Mouse (Mus musculus) intestine, embryonic 15.5 days (tissue): ENCODE results near the gene Celsr3. TPM values are rescaled to one million over a fixed set of nuclear protein-coding genes. Genes with fewer than 3 reads are reported as not detected.

ENCODE experiments used
- ATAC-seq: fragments of 200-750 bp; cut with Nextera tagmentation; 2 replicates; pipeline ENCODE4 v1.8.0; 2017; ENCODE audit warnings: moderate TSS enrichment, moderate library complexity
- H3K27ac ChIP-seq: fragments of 300-500 bp; sonication (generic); 2 replicates; pipeline ENCODE4 v1.5.1; 2015; ENCODE audit warnings: mild to moderate bottlenecking, inconsistent platforms
- H3K27me3 ChIP-seq: fragments of 300-500 bp; sonication (generic); replicated peaks from 2 replicates; pipeline ENCODE4 v1.6.1; 2015; ENCODE audit warnings: inconsistent platforms
- H3K36me3 ChIP-seq: fragments of 300-500 bp; sonication (generic); 2 replicates; pipeline ENCODE4 v1.6.1; 2015; ENCODE audit warnings: inconsistent platforms
- H3K4me1 ChIP-seq: fragments of 300-500 bp; sonication (generic); replicated peaks from 2 replicates; pipeline ENCODE4 v1.6.1; 2015; ENCODE audit warnings: inconsistent platforms
- H3K4me2 ChIP-seq: fragments of 300-500 bp; sonication (generic); replicated peaks from 2 replicates; pipeline ENCODE4 v1.6.1; 2015; ENCODE audit warnings: mild to moderate bottlenecking, inconsistent platforms
- H3K4me3 ChIP-seq: fragments of 300-500 bp; sonication (generic); replicated peaks from 2 replicates; pipeline ENCODE4 v1.5.1; 2015; ENCODE audit warnings: inconsistent platforms
- H3K9ac ChIP-seq: fragments of 300-500 bp; sonication (generic); 2 replicates; pipeline ENCODE4 v1.6.1; 2015; ENCODE audit warnings: inconsistent platforms
- H3K9me3 ChIP-seq: fragments of 300-500 bp; sonication (generic); 2 replicates; pipeline ENCODE4 v1.6.1; 2016; ENCODE audit warnings: inconsistent platforms
- WGBS: fragments of 180-500 bp; shearing (Covaris S2); methylation state at CpG from one replicate; pipeline ENCODE4 v1.1.7; 2015; 5-methylcytosine and 5-hydroxymethylcytosine counted together
- polyA plus RNA-seq: library from polyadenylated mRNA; unstranded; fragments of >200 nt; fragmentation: Nextera tagmentation; extraction: Ambion mirVana; gene quantifications from 2 replicates; pipeline ENCODE4 v1.2.1, GENCODE M21; 2015

Gene Celsr3
- polyA plus RNA-seq, 1 experiment from 2014 or later, result 0.64 TPM

GRCm38 (mm10) chr9:108792307-108792706, 33.8 kb upstream of the Celsr3 start:
- H3K4me3 ChIP-seq, result no peak overlapping the region
- peaks cover 36% of the 10 kb centered on the region for H3K4me1 ChIP-seq
- H3K27ac ChIP-seq, result no peak overlapping the region
- no peak overlapping the region for H3K9ac ChIP-seq
- no peaks in the 10 kb centered on the region for H3K9me3 ChIP-seq
- H3K27me3 ChIP-seq, result no peaks in the 10 kb centered on the region
- H3K36me3 ChIP-seq, result peaks cover 13% of the 10 kb centered on the region
- WGBS, result 74% methylated on average over 1 of the region's 1 CpGs
- ATAC-seq, result no peak
- H3K4me2 ChIP-seq, result no peak overlapping the region

- Histone ChIP-seq H3K4me2 (no peak overlapping the region), H3K4me3 (no peak overlapping the region), H3K9ac (no peak overlapping the region), H3K27me3 (no peaks in the 10 kb centered on the region), H3K36me3 (peaks cover 18% of the 10 kb centered on the region), H3K4me1 (peaks cover 36% of the 10 kb centered on the region), H3K9me3 (no peaks in the 10 kb centered on the region), H3K27ac (no peak overlapping the region)
- no peak for ATAC-seq
- 47% methylated on average over 3 of the region's 3 CpGs for WGBS
These were observed 33.4 kb upstream of the Celsr3 start for GRCm38 (mm10) chr9:108792730-108793129.

- H3K4me3 ChIP-seq, result no peak overlapping the region
- ATAC-seq, result peak; percentile 66
- peaks cover 27% of the 10 kb centered on the region for H3K4me1 ChIP-seq
- peaks cover 35% of the 10 kb centered on the region for H3K36me3 ChIP-seq
- H3K27me3 ChIP-seq, result no peaks in the 10 kb centered on the region
- 50% methylated on average over 2 of the region's 2 CpGs for WGBS
- no peaks in the 10 kb centered on the region for H3K9me3 ChIP-seq
- H3K9ac ChIP-seq, result no peak overlapping the region
- peak overlapping the region; percentile 48 for H3K4me2 ChIP-seq
- H3K27ac ChIP-seq, result peak overlapping the region; percentile 54; the same call in 1 of the 2 replicates
These were observed 30.8 kb upstream of the Celsr3 start for GRCm38 (mm10) chr9:108795281-108795680.

GRCm38 (mm10) chr9:108795762-108796161, 30.4 kb upstream of the Celsr3 start:
- H3K9ac ChIP-seq, result no peak overlapping the region
- H3K4me2 ChIP-seq, result peak overlapping the region; percentile 48
- peaks cover 35% of the 10 kb centered on the region for H3K36me3 ChIP-seq
- 0 out of 2 replicates have a peak overlapping the region, but pooled peaks have one; percentile 6 for H3K4me3 ChIP-seq
- peak; percentile 93 for ATAC-seq
- H3K27ac ChIP-seq, result 0 out of 2 replicates have a peak overlapping the region, but pooled peaks have one; percentile 32
- no peaks in the 10 kb centered on the region for H3K27me3 ChIP-seq
- no peaks in the 10 kb centered on the region for H3K9me3 ChIP-seq
- peaks cover 27% of the 10 kb centered on the region for H3K4me1 ChIP-seq
- WGBS, result 24% methylated on average over 11 of the region's 11 CpGs

GRCm38 (mm10) chr9:108796351-108796981, 29.7 kb upstream of the Celsr3 start:
- 0 out of 2 replicates have a peak overlapping the region, but pooled peaks have one; percentile 6 for H3K4me3 ChIP-seq
- 0 out of 2 replicates have a peak, but pooled peaks have one; percentile 8 for ATAC-seq
- H3K9ac ChIP-seq, result no peak overlapping the region
- peaks cover 27% of the 10 kb centered on the region for H3K4me1 ChIP-seq
- no peaks in the 10 kb centered on the region for H3K27me3 ChIP-seq
- H3K36me3 ChIP-seq, result peaks cover 39% of the 10 kb centered on the region
- no peaks in the 10 kb centered on the region for H3K9me3 ChIP-seq
- 0 out of 2 replicates have a peak overlapping the region, but pooled peaks have one; percentile 32 for H3K27ac ChIP-seq
- 74% methylated on average over 4 of the region's 4 CpGs for WGBS
- peak overlapping the region; percentile 48 for H3K4me2 ChIP-seq

- WGBS, result 87% methylated on average over 7 of the region's 7 CpGs
These were observed 28.6 kb upstream of the Celsr3 start for GRCm38 (mm10) chr9:108797477-108797876.

GRCm38 (mm10) chr9:108798508-108799075, 27.5 kb upstream of the Celsr3 start:
- Histone ChIP-seq H3K4me1 (peaks cover 27% of the 10 kb centered on the region), H3K36me3 (peaks cover 42% of the 10 kb centered on the region), H3K9me3 (no peaks in the 10 kb centered on the region), H3K9ac (no peak overlapping the region), H3K4me2 (no peak overlapping the region), H3K27ac (no peak overlapping the region), H3K27me3 (no peaks in the 10 kb centered on the region), H3K4me3 (no peak overlapping the region)
- ATAC-seq, result no peak
- 66% methylated on average over 5 of the region's 5 CpGs for WGBS

More at GRCm38 (mm10) chr9:108797477-108797876, 28.6 kb upstream of the Celsr3 start:
- Histone ChIP-seq H3K9me3 (no peaks in the 10 kb centered on the region), H3K27me3 (no peaks in the 10 kb centered on the region), H3K36me3 (peaks cover 42% of the 10 kb centered on the region), H3K9ac (no peak overlapping the region), H3K4me3 (no peak overlapping the region), H3K4me1 (peaks cover 27% of the 10 kb centered on the region), H3K4me2 (no peak overlapping the region), H3K27ac (no peak overlapping the region)
- no peak for ATAC-seq

GRCm38 (mm10) chr9:108799564-108799963, 26.6 kb upstream of the Celsr3 start:
- Histone ChIP-seq H3K4me3 (no peak overlapping the region), H3K4me1 (peaks cover 20% of the 10 kb centered on the region), H3K27ac (no peak overlapping the region), H3K4me2 (no peak overlapping the region), H3K36me3 (peaks cover 47% of the 10 kb centered on the region), H3K9me3 (no peaks in the 10 kb centered on the region), H3K27me3 (no peaks in the 10 kb centered on the region), H3K9ac (no peak overlapping the region)
- 78% methylated on average over 3 of the region's 3 CpGs for WGBS
- ATAC-seq, result no peak

- Histone ChIP-seq H3K27me3 (no peaks in the 10 kb centered on the region), H3K9ac (no peak overlapping the region), H3K4me3 (no peak overlapping the region), H3K27ac (no peak overlapping the region), H3K4me2 (no peak overlapping the region), H3K4me1 (0 out of 2 replicates have a peak, but pooled peaks cover 8% of the 10 kb centered on the region), H3K36me3 (peaks cover 29% of the 10 kb centered on the region), H3K9me3 (no peaks in the 10 kb centered on the region)
- 84% methylated on average over 8 of the region's 8 CpGs for WGBS
- no peak for ATAC-seq
These were observed 20.4 kb upstream of the Celsr3 start for GRCm38 (mm10) chr9:108805768-108806167.

GRCm38 (mm10) chr9:108806379-108806778, 19.7 kb upstream of the Celsr3 start:
- Histone ChIP-seq H3K9me3 (no peaks in the 10 kb centered on the region), H3K27me3 (no peaks in the 10 kb centered on the region), H3K27ac (no peak overlapping the region), H3K36me3 (peaks cover 26% of the 10 kb centered on the region), H3K4me2 (no peak overlapping the region), H3K4me3 (no peak overlapping the region), H3K4me1 (0 out of 2 replicates have a peak, but pooled peaks cover 8% of the 10 kb centered on the region), H3K9ac (no peak overlapping the region)
- ATAC-seq, result no peak

GRCm38 (mm10) chr9:108806831-108807230, 19.3 kb upstream of the Celsr3 start:
- H3K27me3 ChIP-seq, result no peaks in the 10 kb centered on the region
- 85% methylated on average over 1 of the region's 1 CpGs for WGBS
- no peak overlapping the region for H3K4me2 ChIP-seq
- H3K4me3 ChIP-seq, result no peak overlapping the region
- H3K4me1 ChIP-seq, result 0 out of 2 replicates have a peak, but pooled peaks cover 8% of the 10 kb centered on the region
- ATAC-seq, result no peak
- peaks cover 26% of the 10 kb centered on the region for H3K36me3 ChIP-seq
- no peak overlapping the region for H3K27ac ChIP-seq
- no peaks in the 10 kb centered on the region for H3K9me3 ChIP-seq
- H3K9ac ChIP-seq, result no peak overlapping the region

- no peak overlapping the region; the same call in 1 of the 2 replicates for H3K4me2 ChIP-seq
- 72% methylated on average over 5 of the region's 5 CpGs for WGBS
- no peak overlapping the region for H3K9ac ChIP-seq
- H3K27me3 ChIP-seq, result no peaks in the 10 kb centered on the region
- H3K4me1 ChIP-seq, result 0 out of 2 replicates have a peak, but pooled peaks cover 8% of the 10 kb centered on the region
- peaks cover 27% of the 10 kb centered on the region for H3K36me3 ChIP-seq
- no peaks in the 10 kb centered on the region for H3K9me3 ChIP-seq
- ATAC-seq, result peak; percentile 50
- H3K27ac ChIP-seq, result no peak overlapping the region
- no peak overlapping the region for H3K4me3 ChIP-seq
These were observed 18.4 kb upstream of the Celsr3 start for GRCm38 (mm10) chr9:108807674-108808073.
